Mouse (Mus musculus) stomach, embryonic 14.5 days (tissue): ENCODE data around the gene Rgs14. TPM values are rescaled to one million over a fixed set of nuclear protein-coding genes. Genes with fewer than 3 reads are reported as not detected.

Experiments
- ATAC-seq: fragments of 200-750 bp; cut with Nextera tagmentation; 2 replicates; pipeline ENCODE4 v1.8.0; 2017; ENCODE audit warnings: low read depth, moderate TSS enrichment; ENCODE audit not compliant: insufficient number of reproducible peaks, insufficient read depth, low FRiP score
- H3K27ac ChIP-seq: fragments of 300-500 bp; sonication (generic); 2 replicates; pipeline ENCODE4 v1.5.1; 2014; ENCODE audit warnings: mild to moderate bottlenecking, low read length, moderate library complexity, mixed read lengths
- H3K27me3 ChIP-seq: fragments of 300-500 bp; sonication (generic); 2 replicates; pipeline ENCODE4 v1.6.1; 2014; ENCODE audit warnings: low read length, control low read depth, mixed read lengths; ENCODE audit not compliant: control insufficient read depth, insufficient read depth
- H3K36me3 ChIP-seq: fragments of 300-500 bp; sonication (generic); 2 replicates; pipeline ENCODE4 v1.6.1; 2014; ENCODE audit warnings: mild to moderate bottlenecking, control low read depth, low read length, moderate library complexity, mixed read lengths; ENCODE audit not compliant: control insufficient read depth, insufficient read depth
- H3K4me1 ChIP-seq: fragments of 300-500 bp; sonication (generic); 2 replicates; pipeline ENCODE4 v1.6.1; 2014; ENCODE audit warnings: low read length, control low read depth, mixed read lengths; ENCODE audit not compliant: control insufficient read depth, insufficient read depth
- H3K4me2 ChIP-seq: fragments of 300-500 bp; sonication (generic); replicated peaks from 2 replicates; pipeline ENCODE4 v1.6.1; 2014; ENCODE audit warnings: low read depth, low read length, control low read depth
- H3K4me3 ChIP-seq: fragments of 300-500 bp; sonication (generic); 2 replicates; pipeline ENCODE4 v1.5.1; 2014; ENCODE audit warnings: low read depth, low read length, control low read depth
- H3K9ac ChIP-seq: fragments of 300-500 bp; sonication (generic); replicated peaks from 2 replicates; pipeline ENCODE4 v1.6.1; 2014; ENCODE audit warnings: low read depth, mild to moderate bottlenecking, control low read depth, low read length, moderate library complexity, mixed read lengths
- H3K9me3 ChIP-seq: fragments of 300-500 bp; sonication (generic); 2 replicates; pipeline ENCODE4 v1.6.1; 2016; ENCODE audit warnings: low read depth, low read length, control low read depth; ENCODE audit not compliant: control insufficient read depth
- WGBS: fragments of 180-500 bp; shearing (Covaris S2); extraction: QIAGEN DNeasy Blood & Tissue Kit; methylation state at CpG from one replicate; pipeline ENCODE4 v1.1.7; 2014; 5-methylcytosine and 5-hydroxymethylcytosine counted together
- polyA plus RNA-seq: library from polyadenylated mRNA; unstranded; fragments of >200 nt; fragmentation: Nextera tagmentation; extraction: Ambion mirVana; gene quantifications from 2 replicates; pipeline ENCODE4 v1.2.1, GENCODE M21; 2014

The Rgs14 gene
- polyA plus RNA-seq, 1 experiment from 2014 or later: 0.78 TPM

DNA sequence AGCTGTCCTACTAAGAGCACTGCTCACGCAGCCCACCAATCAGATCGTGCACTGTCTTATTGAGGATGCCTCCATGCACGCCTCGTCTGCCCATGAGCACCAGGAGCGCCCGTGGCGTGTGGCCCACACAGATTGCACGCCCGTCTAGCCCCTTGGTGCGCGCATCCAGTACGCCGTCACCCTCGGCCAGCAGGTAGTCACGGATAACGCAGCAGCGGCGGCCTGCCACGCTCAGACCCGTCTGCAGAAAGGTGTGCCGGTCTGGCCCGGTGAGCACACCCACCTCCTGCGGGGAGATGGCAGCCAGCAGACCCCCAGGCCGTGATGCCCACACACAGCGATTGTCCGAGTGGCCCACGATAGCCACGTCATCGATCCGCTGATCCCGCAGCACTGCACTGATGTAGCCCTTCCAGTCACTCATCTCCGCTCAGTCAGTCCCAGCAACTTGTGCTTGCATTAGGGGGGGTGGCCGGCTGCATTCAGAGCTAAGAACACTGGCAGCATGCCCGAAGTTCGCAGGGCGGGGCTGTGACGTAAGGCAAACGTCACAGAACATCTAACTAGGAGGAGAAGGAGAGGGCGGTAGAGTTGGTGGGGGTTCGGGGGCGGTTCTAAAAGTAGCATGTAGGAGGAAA is 45.3 kb downstream of the Rgs14 start, which contains the start of gene Pfn3:
Pfn3 (minus strand) TSS at position 490 of the 638 bp plus-strand sequence.
- ATAC-seq: peak; percentile 73; the same call in 1 of the 2 replicates
- Histone ChIP-seq H3K36me3 (no peaks in the 10 kb centered on the region), H3K27ac (no peak within 1 kb of the TSS), H3K4me2 (peak within 1 kb of the TSS; percentile 62), H3K27me3 (peaks cover 4% of the 10 kb centered on the region; the same call in 1 of the 2 replicates), H3K9ac (0 out of 2 replicates have a peak within 1 kb of the TSS, but pooled peaks have one; percentile 25), H3K4me3 (peak within 1 kb of the TSS; percentile 22), H3K9me3 (no peaks in the 10 kb centered on the region), H3K4me1 (0 out of 2 replicates have a peak, but pooled peaks cover 3% of the 10 kb centered on the region)
- 8% methylated on average over 41 of the region's 41 CpGs for WGBS

DNA sequence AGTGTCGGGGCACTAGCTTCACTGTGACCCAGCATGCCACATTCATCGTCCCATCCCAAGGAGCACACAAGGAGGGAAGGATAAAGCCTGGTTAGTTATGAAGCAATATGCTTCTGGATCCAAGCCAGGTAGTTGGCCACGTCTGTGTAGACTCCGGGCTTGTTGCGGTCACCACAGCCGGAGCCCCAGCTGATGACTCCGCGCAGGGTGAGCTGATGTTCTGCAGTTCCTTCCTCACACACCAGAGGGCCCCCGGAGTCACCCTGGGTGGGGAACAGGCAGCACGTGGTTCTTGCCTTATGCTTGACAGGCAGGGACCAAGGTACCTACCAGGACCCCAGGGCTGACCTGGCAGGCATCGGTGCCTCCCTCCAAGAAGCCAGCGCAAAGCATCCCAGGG is 48.5 kb downstream of the Rgs14 start:
- WGBS: 10% methylated on average over 12 of the region's 12 CpGs
- Histone ChIP-seq H3K4me3 (no peak overlapping the region), H3K36me3 (no peaks in the 10 kb centered on the region), H3K27me3 (peaks cover 17% of the 10 kb centered on the region), H3K27ac (no peak overlapping the region), H3K9me3 (no peaks in the 10 kb centered on the region), H3K4me1 (0 out of 2 replicates have a peak, but pooled peaks cover 3% of the 10 kb centered on the region), H3K4me2 (no peak overlapping the region), H3K9ac (no peak overlapping the region)
- 0 out of 2 replicates have a peak, but pooled peaks have one; percentile 51 for ATAC-seq

DNA sequence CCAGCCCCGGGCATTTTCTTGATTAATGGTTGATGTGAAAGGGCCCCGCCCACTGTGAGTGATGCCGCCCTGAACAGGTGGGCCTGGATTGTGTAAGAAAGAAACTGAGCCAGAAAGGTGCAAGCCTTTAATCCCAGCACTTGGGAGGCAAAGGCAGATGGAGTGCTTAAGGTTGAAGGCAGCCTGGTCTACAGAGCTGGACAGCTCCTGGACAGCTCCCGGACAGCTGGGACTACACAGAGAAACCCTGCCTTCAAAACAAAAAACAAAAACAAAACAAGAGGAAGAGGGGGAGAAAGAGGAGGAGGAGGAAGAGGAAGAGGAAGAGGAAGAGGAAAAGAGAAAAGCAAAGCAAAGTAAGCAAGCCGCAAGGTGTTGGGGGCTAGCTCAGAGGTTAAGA is 49.6 kb downstream of the Rgs14 start:
- H3K36me3 ChIP-seq: no peaks in the 10 kb centered on the region
- 76% methylated on average over 5 of the region's 5 CpGs for WGBS
- no peak for ATAC-seq

DNA sequence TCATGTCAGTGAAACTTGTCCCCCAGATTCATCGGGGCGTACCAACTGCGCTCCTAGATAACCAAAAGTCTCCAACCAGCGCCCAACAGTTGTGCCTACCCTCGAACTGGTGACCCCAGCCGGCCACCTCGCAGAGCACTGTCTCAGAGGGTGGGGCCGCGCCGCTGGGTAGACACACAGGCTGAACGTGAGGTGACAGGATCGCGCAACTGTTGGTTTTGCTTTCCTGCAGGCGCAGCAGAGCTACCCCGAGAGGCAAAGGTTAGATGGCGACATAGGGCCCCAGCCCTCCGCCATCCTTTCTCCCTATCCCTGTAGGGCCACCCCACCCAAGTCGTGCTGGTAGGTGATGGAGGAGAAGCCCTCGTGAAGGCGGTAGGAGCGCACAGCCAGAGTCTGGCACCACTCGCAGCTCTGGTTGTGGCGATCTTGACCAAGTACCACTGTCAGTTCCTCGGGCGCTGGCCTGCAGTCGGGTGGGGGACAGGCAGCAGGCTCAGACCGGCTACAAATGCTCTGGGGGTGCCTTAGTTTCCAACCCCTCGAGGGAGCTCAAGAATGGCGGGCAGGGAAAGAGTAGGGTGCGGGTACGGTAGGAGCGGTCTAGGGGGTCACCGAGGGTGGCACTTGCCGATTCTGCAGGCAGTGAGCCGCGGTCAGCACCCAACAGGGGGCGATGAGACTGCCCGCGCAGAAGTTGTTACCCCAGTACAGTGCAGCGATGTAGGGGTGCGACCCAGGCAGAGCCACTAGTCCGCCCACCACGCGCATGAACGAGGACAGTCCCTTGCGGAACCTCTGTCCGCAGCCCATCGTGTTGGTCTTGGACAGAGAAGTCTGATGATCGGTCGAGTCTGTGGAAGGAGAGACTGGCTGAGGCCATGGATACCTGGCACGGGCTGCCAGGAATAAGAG is 50.7 kb downstream of the Rgs14 start:
- no peaks in the 10 kb centered on the region for H3K36me3 ChIP-seq
- 25% methylated on average over 51 of the region's 51 CpGs for WGBS
- no peak overlapping the region for H3K27ac ChIP-seq
- H3K9me3 ChIP-seq: no peaks in the 10 kb centered on the region
- no peak overlapping the region for H3K9ac ChIP-seq
- no peaks in the 10 kb centered on the region for H3K4me1 ChIP-seq
- H3K27me3 ChIP-seq: peaks cover 17% of the 10 kb centered on the region
- ATAC-seq: peak; percentile 7; the same call in 1 of the 2 replicates
- H3K4me2 ChIP-seq: peak overlapping the region; percentile 39; the same call in 1 of the 2 replicates
- H3K4me3 ChIP-seq: no peak overlapping the region

More for the DNA sequence above, 49.6 kb downstream of the Rgs14 start:
- Histone ChIP-seq H3K9ac (no peak overlapping the region), H3K27me3 (peaks cover 17% of the 10 kb centered on the region), H3K9me3 (no peaks in the 10 kb centered on the region), H3K4me2 (no peak overlapping the region), H3K27ac (no peak overlapping the region), H3K4me3 (no peak overlapping the region), H3K4me1 (0 out of 2 replicates have a peak, but pooled peaks cover 3% of the 10 kb centered on the region)

DNA sequence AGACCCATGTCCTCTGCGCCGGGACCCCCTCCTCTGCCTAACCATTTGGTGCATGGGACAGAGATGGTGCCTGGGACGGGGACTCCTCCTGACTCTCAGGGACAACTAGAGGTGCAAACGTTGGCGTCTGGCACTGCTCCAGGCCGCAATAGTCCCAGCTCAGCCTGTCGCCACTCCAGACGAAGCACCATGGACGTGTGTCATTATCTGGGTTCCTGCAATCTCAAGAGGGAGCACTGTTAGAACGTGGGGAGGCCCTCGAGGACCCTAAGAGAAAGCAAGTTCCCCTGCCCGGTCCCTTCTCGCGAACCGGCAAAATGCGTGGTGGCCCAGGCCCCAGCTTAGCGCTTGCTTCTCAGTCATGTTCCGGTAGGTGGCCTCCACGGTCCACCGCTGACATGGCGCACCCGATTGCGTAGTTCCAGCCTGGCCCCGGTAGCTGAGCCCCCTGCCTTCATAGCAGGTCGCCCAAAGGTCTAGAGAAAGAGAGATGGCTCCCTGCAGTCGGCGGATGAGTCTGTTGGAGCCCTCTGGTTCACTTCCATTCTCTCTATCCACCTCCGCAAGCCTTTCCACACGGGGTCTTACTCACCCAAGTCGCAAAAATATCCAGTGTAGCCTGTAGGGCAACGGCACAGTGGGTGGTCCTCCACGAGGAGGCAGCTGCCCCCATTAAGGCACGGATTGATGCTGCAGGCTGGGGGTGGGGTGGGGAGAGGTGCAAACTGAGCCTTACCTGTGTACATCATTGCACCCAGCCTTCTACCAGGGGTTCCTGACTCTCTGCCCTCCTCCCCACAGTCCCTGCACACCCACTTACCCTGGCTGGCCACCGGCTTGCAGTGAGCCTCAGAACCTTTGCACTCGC is 51.6 kb downstream of the Rgs14 start:
- H3K4me2 ChIP-seq: peak overlapping the region; percentile 39
- H3K27me3 ChIP-seq: peaks cover 17% of the 10 kb centered on the region
- peak; percentile 50; the same call in 1 of the 2 replicates for ATAC-seq
- no peaks in the 10 kb centered on the region for H3K36me3 ChIP-seq
- H3K9me3 ChIP-seq: no peaks in the 10 kb centered on the region
- H3K9ac ChIP-seq: no peak overlapping the region
- WGBS: 12% methylated on average over 35 of the region's 35 CpGs
- peak overlapping the region; percentile 13 for H3K4me3 ChIP-seq
- no peaks in the 10 kb centered on the region for H3K4me1 ChIP-seq
- H3K27ac ChIP-seq: no peak overlapping the region

DNA sequence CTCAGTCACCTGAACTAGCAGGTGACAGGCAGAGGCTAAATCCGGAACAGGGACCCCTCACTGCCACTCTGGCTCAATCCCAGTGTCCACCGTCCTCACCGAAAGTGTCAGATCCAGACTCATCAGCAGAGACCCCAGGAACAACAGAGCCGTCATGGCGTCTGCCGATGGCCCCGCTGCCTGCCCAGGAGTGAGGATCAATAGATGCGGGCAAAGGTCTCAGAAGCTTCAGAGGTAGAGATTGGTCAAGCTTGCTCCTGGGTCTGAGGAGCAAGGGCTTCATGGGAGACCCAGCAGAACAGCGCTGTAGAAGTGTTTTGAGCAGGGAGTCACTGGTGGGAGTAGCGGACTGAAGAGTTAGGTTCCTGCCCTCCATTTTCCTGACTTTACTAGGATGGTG is 57.1 kb downstream of the Rgs14 start, which contains the start of gene F12:
F12 (minus strand) TSS at position 181 of the 400 bp plus-strand sequence.
- Histone ChIP-seq H3K9me3 (no peaks in the 10 kb centered on the region), H3K9ac (no peak within 1 kb of the TSS), H3K27ac (no peak within 1 kb of the TSS), H3K4me3 (no peak within 1 kb of the TSS), H3K4me2 (no peak within 1 kb of the TSS), H3K4me1 (no peaks in the 10 kb centered on the region), H3K36me3 (no peaks in the 10 kb centered on the region), H3K27me3 (no peaks in the 10 kb centered on the region)
- 84% methylated on average over 10 of the region's 10 CpGs for WGBS
- ATAC-seq: no peak

DNA sequence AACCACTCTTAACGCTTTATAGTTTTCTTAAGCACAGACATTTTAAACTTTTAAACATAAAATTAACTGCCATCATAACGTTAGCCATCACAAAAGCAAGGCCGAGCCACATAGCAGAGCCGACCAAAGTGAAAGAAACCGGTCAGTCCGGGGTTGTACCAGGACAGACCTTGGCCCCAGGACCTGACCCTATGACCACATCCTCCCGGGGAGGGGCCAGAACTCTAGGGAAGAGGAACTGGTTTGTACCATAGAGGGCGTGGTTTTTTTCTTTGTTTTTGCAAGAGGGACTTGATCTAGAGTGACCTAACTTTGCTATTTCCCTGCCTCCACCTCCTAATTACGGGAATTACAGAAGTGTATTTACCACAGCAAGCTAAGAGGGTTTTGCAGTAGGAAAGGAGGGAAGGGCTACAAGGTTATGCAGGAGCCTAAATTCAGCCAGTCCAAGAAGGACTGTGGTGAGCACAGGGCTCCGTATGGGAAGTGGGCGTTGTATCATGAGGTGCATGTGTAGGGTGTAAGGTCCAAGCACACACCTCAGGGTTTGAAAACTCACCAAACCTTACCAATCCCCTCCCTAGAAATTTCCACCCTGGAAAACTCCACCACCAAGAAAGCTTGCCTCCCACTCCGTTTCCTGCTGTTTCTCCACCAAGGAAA is 59.8 kb downstream of the Rgs14 start:
- Histone ChIP-seq H3K4me1 (no peaks in the 10 kb centered on the region), H3K9me3 (peaks cover 3% of the 10 kb centered on the region; the same call in 1 of the 2 replicates), H3K27ac (no peak overlapping the region), H3K36me3 (no peaks in the 10 kb centered on the region), H3K27me3 (no peaks in the 10 kb centered on the region), H3K4me3 (no peak overlapping the region), H3K9ac (no peak overlapping the region), H3K4me2 (no peak overlapping the region)
- WGBS: 58% methylated on average over 12 of the region's 12 CpGs
- no peak for ATAC-seq
